Mouse (Mus musculus) kidney, adult 2 months (tissue): ENCODE measurements around the gene Foxp1.

Source experiments
- CTCF ChIP-seq: fragments of 200-500 bp; conservative IDR thresholded peaks from 2 replicates; pipeline ENCODE4 v1.5.1; 2011; ENCODE audit warnings: low read depth, mild to moderate bottlenecking, control low read depth, low read length, moderate library complexity, mixed read lengths; ENCODE audit not compliant: insufficient read depth, insufficient read length
- POLR2A ChIP-seq: fragments of 200-500 bp; IDR thresholded peaks from one replicate; pipeline ENCODE4 v1.6.1; 2011; ENCODE audit warnings: low read depth, low read length, control low read depth

DNA sequence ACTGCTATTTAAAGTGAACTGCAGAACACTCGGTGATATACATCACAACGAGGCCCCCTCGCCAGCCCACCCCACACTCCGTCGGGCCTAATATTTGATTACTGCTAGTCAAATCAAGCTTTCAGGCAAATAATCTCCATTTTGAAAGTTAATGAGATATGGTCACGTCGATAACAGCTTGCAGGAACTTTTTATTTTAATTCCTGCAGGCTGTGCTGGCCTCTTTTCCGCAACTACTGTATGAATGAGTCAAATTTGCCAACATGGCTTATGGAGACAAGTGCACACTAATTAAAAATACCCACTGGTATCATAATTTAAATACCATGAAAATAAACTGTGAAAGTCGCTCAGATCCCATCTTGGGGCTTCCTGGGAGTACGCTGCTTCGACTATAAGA is 385.4 kb downstream of the Foxp1 start:
- TF ChIP-seq CTCF (no peak), POLR2A (no peak)
